ENCODE assay signal across 11 mouse cellular contexts in genomic region chr2:170201816-170202371, GRCm38 (mm10). TPM values are rescaled to one million over a fixed set of nuclear protein-coding genes. Genes with fewer than 3 reads are reported as not detected.
A peak's percentile ranks its signal among the peaks of the same experiment; 100 is the strongest.
DNase-seq lines count a peak whose midpoint lies in the region; ATAC-seq and TF ChIP-seq lines count a peak whose summit lies in the region.
"Had no signal": no experiment of that assay in that cellular context is flagged by ENCODE, and none has a peak within 500 bp of the region (broad histone marks: within the 10 kb centered on the region; RNA-seq: fewer than 3 reads in every experiment).

No protein-coding gene starts in this region.

- WGBS in heart, embryonic 10.5 days, result 67% methylated on average over 10 of the region's 10 CpGs
- WGBS in forebrain, embryonic 13.5 days, result 70% methylated on average over 10 of the region's 10 CpGs

- no peaks in the 10 kb centered on the region for H3K27me3 ChIP-seq in heart, embryonic 10.5 days (ENCODE audit: insufficient read depth, poor library complexity, severe bottlenecking)
- H3K27me3 ChIP-seq in G1E (ENCODE audit: insufficient read depth, low read length), result no peaks in the 10 kb centered on the region
- no peaks in the 10 kb centered on the region for H3K27me3 ChIP-seq in forebrain, embryonic 13.5 days
- H3K27me3 ChIP-seq: embryonic facial prominence, embryonic 12.5 days had no signal

- H3K36me3 ChIP-seq in heart, embryonic 10.5 days, result no peaks in the 10 kb centered on the region
- peaks cover 2% of the 10 kb centered on the region for H3K36me3 ChIP-seq in G1E (replicated peaks)
- H3K36me3 ChIP-seq in forebrain, embryonic 13.5 days (ENCODE audit: poor library complexity, severe bottlenecking), result no peaks in the 10 kb centered on the region
- H3K36me3 ChIP-seq: embryonic facial prominence, embryonic 12.5 days had no signal

- H3K27ac ChIP-seq in heart, embryonic 10.5 days, result no peak overlapping the region
- H3K27ac ChIP-seq in forebrain, embryonic 13.5 days, result no peak overlapping the region
- H3K27ac ChIP-seq: embryonic facial prominence, embryonic 12.5 days had no signal

- no peak for TF ChIP-seq CTCF in G1E (IDR thresholded peaks at IDR 0.05; ENCODE audit: low read depth, low read length)

- no peaks in the 10 kb centered on the region for H3K9me3 ChIP-seq in heart, embryonic 10.5 days
- no peaks in the 10 kb centered on the region for H3K9me3 ChIP-seq in G1E (replicated peaks)
- H3K9me3 ChIP-seq in forebrain, embryonic 13.5 days (replicated peaks), result no peaks in the 10 kb centered on the region
- H3K9me3 ChIP-seq: embryonic facial prominence, embryonic 12.5 days had no signal

- ATAC-seq in G1E (ENCODE audit: extremely low read depth, insufficient number of reproducible peaks, low FRiP score, poor library complexity, severe bottlenecking), result peak; percentile 51
- peak; percentile 85 to 89 for ATAC-seq in hematopoietic stem cell, adult 5-6 weeks (replicated peaks in 1 of 2; ENCODE audit: insufficient read depth in 1 of 2, low FRiP score in 2 of 2, low TSS enrichment in 1 of 2, low read depth in 1 of 2, poor library complexity in 2 of 2, severe bottlenecking in 2 of 2)
- ATAC-seq in neutrophil, adult 5-6 weeks (ENCODE audit: extremely low read depth, insufficient number of reproducible peaks, low FRiP score, poor library complexity, severe bottlenecking), result peak; percentile 57
- no peak for ATAC-seq in forebrain, embryonic 13.5 days
- ATAC-seq: hindbrain, embryonic 16.5 days had no signal

- no peak overlapping the region for H3K4me2 ChIP-seq in forebrain, embryonic 13.5 days
- H3K4me2 ChIP-seq: embryonic facial prominence, embryonic 12.5 days had no signal

- peaks cover 11% of the 10 kb centered on the region for H3K4me1 ChIP-seq in heart, embryonic 10.5 days
- H3K4me1 ChIP-seq in G1E (ENCODE audit: insufficient read depth, low read depth, low read length), result peaks cover 46% of the 10 kb centered on the region
- H3K4me1 ChIP-seq in forebrain, embryonic 13.5 days, result peaks cover 14% of the 10 kb centered on the region; the same call in 1 of the 2 replicates

- H3K9ac ChIP-seq in forebrain, embryonic 13.5 days, result no peak overlapping the region
- H3K9ac ChIP-seq: embryonic facial prominence, embryonic 12.5 days had no signal

- peak; percentile 83 for DNase-seq in heart, embryonic 10.5 days (ENCODE audit: low spot score)
- DNase-seq in heart, adult 9 months (ENCODE audit: low spot score in 2 of 2), result no peak
- DNase-seq in G1E (ENCODE audit: low spot score), result peak; percentile 51
- no peak for DNase-seq in right cerebral cortex, postnatal 25 days
- no peak for DNase-seq in cerebellum, adult 9-11 months
- DNase-seq: right cerebral cortex, postnatal 14 days had no signal

- no peak overlapping the region for H3K4me3 ChIP-seq in heart, embryonic 10.5 days
- H3K4me3 ChIP-seq in G1E (ENCODE audit: low read depth, low read length), result peak overlapping the region; percentile 66; the same call in 1 of the 2 replicates
- H3K4me3 ChIP-seq in forebrain, embryonic 13.5 days, result no peak overlapping the region
- H3K4me3 ChIP-seq: embryonic facial prominence, embryonic 12.5 days had no signal

RNA-seq across cellular contexts. Expression of gene Zfp217, which starts 54.0 kb away (rescaled TPM):
- 3.2 and 3.7 TPM in 2 replicates for polyA plus RNA-seq in heart, embryonic 10.5 days (2016; fragmentation: Nextera tagmentation; extraction: Ambion mirVana)
- 46.0 and 65.0 TPM in 2 replicates for total RNA-seq in G1E (2014; fragmentation: Nextera tagmentation)
- total RNA-seq in G1E (2017), result 46.1 and 46.2 TPM in 2 replicates
- 18.7 and 22.0 TPM in 2 replicates for polyA plus RNA-seq in G1E (2012)
- 35.4 and 39.5 TPM in 2 replicates for total RNA-seq in hematopoietic stem cell, adult 5-6 weeks (2017)
- total RNA-seq in neutrophil, adult 5-6 weeks (2017), result 76.0 and 83.2 TPM in 2 replicates
- 2.5 and 2.6 TPM in 2 replicates for polyA plus RNA-seq in forebrain, embryonic 13.5 days (2015; fragmentation: Nextera tagmentation; extraction: Ambion mirVana)

Comparison
In these comparisons a context has a peak if more than half of its experiments do, and no peak if none do; other contexts are left out.
1. DNase-seq: peak in heart, embryonic 10.5 days (single experiment) and G1E (single experiment); none in heart, adult 9 months (0 of 2), right cerebral cortex, postnatal 25 days (single experiment) and cerebellum, adult 9-11 months (single experiment).